Mouse (Mus musculus) MEL (cell line): Measurements from ENCODE around the gene Bnip2. TPM values are rescaled to one million over a fixed set of nuclear protein-coding genes. Genes with fewer than 3 reads are reported as not detected.

Source experiments
- DNase-seq: peaks from one replicate; pipeline ENCODE4 v3.0.0; 2011; ENCODE audit warnings: low read depth, low spot score
- H3K27ac ChIP-seq: 2 replicates; pipeline ENCODE4 v1.5.1; 2012; ENCODE audit warnings: low read depth, mild to moderate bottlenecking, control low read depth, low read length, moderate library complexity; ENCODE audit not compliant: control insufficient read depth
- H3K27me3 ChIP-seq, 2 experiments: fragments of 150-350 bp in 1 of 2; sonication (generic) in 1 of 2; 2 replicates each; pipeline ENCODE4 v1.6.1; 2012; ENCODE audit warnings: low read length in 2 of 2, mild to moderate bottlenecking in 2 of 2, improper control_type of control experiment in 1 of 2, moderate library complexity in 1 of 2; ENCODE audit not compliant: insufficient read depth in 2 of 2, control insufficient read depth in 1 of 2
- H3K36me3 ChIP-seq, 2 experiments: 2 replicates each; pipeline ENCODE4 v1.6.1; 2012 to 2014; ENCODE audit warnings: low read length in 2 of 2, improper control_type of control experiment in 1 of 2, inconsistent platforms in 1 of 2, mild to moderate bottlenecking in 1 of 2; ENCODE audit not compliant: insufficient read depth in 2 of 2, control insufficient read depth in 1 of 2
- H3K4me1 ChIP-seq, 2 experiments: fragments of 150-350 bp in 1 of 2; sonication (generic) in 1 of 2; 2 replicates each; pipeline ENCODE4 v1.6.1; 2012; ENCODE audit warnings: low read length in 2 of 2, improper control_type of control experiment in 1 of 2, mild to moderate bottlenecking in 1 of 2; ENCODE audit not compliant: insufficient read depth in 2 of 2, control insufficient read depth in 1 of 2
- H3K4me3 ChIP-seq, 2 experiments: fragments of 150-350 bp in 1 of 2; sonication (generic) in 1 of 2; 2 replicates each; pipeline ENCODE4 v1.5.1; 2012; ENCODE audit warnings: low read depth in 2 of 2, low read length in 2 of 2, mild to moderate bottlenecking in 2 of 2, moderate library complexity in 2 of 2, control low read depth in 1 of 2, improper control_type of control experiment in 1 of 2; ENCODE audit not compliant: control insufficient read depth in 1 of 2, insufficient read depth in 1 of 2
- H3K79me2 ChIP-seq: 2 replicates; pipeline ENCODE4 v1.6.1; 2012; ENCODE audit warnings: mild to moderate bottlenecking, low read length, moderate library complexity; ENCODE audit not compliant: control insufficient read depth, poor library complexity, insufficient read depth
- H3K9ac ChIP-seq: 2 replicates; pipeline ENCODE4 v1.6.1; 2012; ENCODE audit warnings: low read depth, mild to moderate bottlenecking, control low read depth, low read length, moderate library complexity; ENCODE audit not compliant: control insufficient read depth, poor library complexity, severe bottlenecking
- H3K9me3 ChIP-seq: fragments of 150-350 bp; sonication (generic); replicated peaks from 2 replicates; pipeline ENCODE4 v1.6.1; 2012; ENCODE audit warnings: mild to moderate bottlenecking, low read length, improper control_type of control experiment, moderate library complexity; ENCODE audit not compliant: insufficient read depth
- BHLHE40 ChIP-seq: IDR thresholded peaks from 2 replicates; pipeline ENCODE4 v1.6.1; 2012; ENCODE audit warnings: low read depth, mild to moderate bottlenecking, inconsistent platforms, low read length, improper control_type of control experiment, borderline replicate concordance
- CHD1 ChIP-seq: IDR thresholded peaks from 2 replicates; pipeline ENCODE4 v1.6.1; 2012; ENCODE audit warnings: low read depth, mild to moderate bottlenecking, inconsistent platforms, low read length, improper control_type of control experiment
- CHD2 ChIP-seq: IDR thresholded peaks from 2 replicates; pipeline ENCODE4 v1.6.1; 2011; ENCODE audit warnings: low read length, improper control_type of control experiment
- CTCF ChIP-seq, 3 experiments: IDR thresholded peaks in 2 of 3; conservative IDR thresholded peaks in 1 of 3; 2 replicates each; pipeline ENCODE4 v1.5.1; 2011 to 2012; ENCODE audit warnings: low read length in 3 of 3, low read depth in 2 of 3, mild to moderate bottlenecking in 2 of 3, improper control_type of control experiment in 1 of 3, inconsistent platforms in 1 of 3, mixed read lengths in 1 of 3, moderate library complexity in 1 of 3; ENCODE audit not compliant: control insufficient read depth in 1 of 3, insufficient read depth in 1 of 3, poor library complexity in 1 of 3, severe bottlenecking in 1 of 3
- E2F4 ChIP-seq: IDR thresholded peaks from 2 replicates; pipeline ENCODE4 v1.6.1; 2011; ENCODE audit warnings: low read depth, low read length, improper control_type of control experiment, borderline replicate concordance
- ELF1 ChIP-seq: IDR thresholded peaks from 2 replicates; pipeline ENCODE4 v1.6.1; 2014; ENCODE audit warnings: low read depth, mild to moderate bottlenecking, inconsistent platforms, low read length, improper control_type of control experiment, moderate library complexity
- EP300 ChIP-seq, 2 experiments: IDR thresholded peaks; 2 replicates each; pipeline ENCODE4 v1.6.1; 2011; ENCODE audit warnings: improper control_type of control experiment in 2 of 2, low read length in 2 of 2, low read depth in 1 of 2, mild to moderate bottlenecking in 1 of 2
- ETS1 ChIP-seq: IDR thresholded peaks from 2 replicates; pipeline ENCODE4 v1.6.1; 2012; ENCODE audit warnings: low read depth, mild to moderate bottlenecking, inconsistent platforms, low read length, improper control_type of control experiment, moderate library complexity
- GABPA ChIP-seq: IDR thresholded peaks from 2 replicates; pipeline ENCODE4 v1.6.1; 2012; ENCODE audit warnings: low read depth, mild to moderate bottlenecking, inconsistent platforms, low read length, improper control_type of control experiment, moderate library complexity
- GATA1 ChIP-seq: IDR thresholded peaks from 2 replicates; pipeline ENCODE4 v1.6.1; 2011; ENCODE audit warnings: low read depth, low read length, improper control_type of control experiment
- HCFC1 ChIP-seq: IDR thresholded peaks from 2 replicates; pipeline ENCODE4 v1.6.1; 2012; ENCODE audit warnings: low read depth, mild to moderate bottlenecking, inconsistent platforms, low read length, improper control_type of control experiment, moderate library complexity
- JUND ChIP-seq: IDR thresholded peaks from 2 replicates; pipeline ENCODE4 v1.6.1; 2011; ENCODE audit warnings: low read depth, mild to moderate bottlenecking, improper control_type of control experiment, low read length
- KAT2A ChIP-seq: conservative IDR thresholded peaks from 2 replicates; pipeline ENCODE4 v1.6.1; 2012; ENCODE audit warnings: low read depth, low read length, improper control_type of control experiment, inconsistent platforms
- MAX ChIP-seq: IDR thresholded peaks from 2 replicates; pipeline ENCODE4 v1.6.1; 2011; ENCODE audit warnings: low read length, improper control_type of control experiment
- MXI1 ChIP-seq: IDR thresholded peaks from 2 replicates; pipeline ENCODE4 v1.6.1; 2011; ENCODE audit warnings: mild to moderate bottlenecking, low read depth, low read length, improper control_type of control experiment
- MYB ChIP-seq: IDR thresholded peaks from 2 replicates; pipeline ENCODE4 v1.6.1; 2011; ENCODE audit warnings: mild to moderate bottlenecking, low read depth, low read length, improper control_type of control experiment
- NELFE ChIP-seq: IDR thresholded peaks from 2 replicates; pipeline ENCODE4 v1.6.1; 2011; ENCODE audit warnings: low read depth, low read length, improper control_type of control experiment
- POLR2A ChIP-seq, 2 experiments: IDR thresholded peaks; 2 replicates each; pipeline ENCODE4 v1.6.1; 2011 to 2012; ENCODE audit warnings: low read length in 2 of 2, mild to moderate bottlenecking in 2 of 2, control low read depth in 1 of 2, improper control_type of control experiment in 1 of 2, low read depth in 1 of 2, moderate library complexity in 1 of 2; ENCODE audit not compliant: control insufficient read depth in 1 of 2, insufficient read depth in 1 of 2, poor library complexity in 1 of 2
- POLR2AphosphoS2 ChIP-seq: IDR thresholded peaks from 2 replicates; pipeline ENCODE4 v1.6.1; 2011; ENCODE audit warnings: low read length, improper control_type of control experiment
- POLR2AphosphoS5 ChIP-seq: IDR thresholded peaks from 2 replicates; pipeline ENCODE4 v1.6.1; 2012; ENCODE audit warnings: low read depth, borderline replicate concordance, mild to moderate bottlenecking, inconsistent platforms, low read length, moderate library complexity, mixed read lengths
- RAD21 ChIP-seq: IDR thresholded peaks from 2 replicates; pipeline ENCODE4 v1.6.1; 2011; ENCODE audit warnings: mild to moderate bottlenecking, low read depth, low read length, improper control_type of control experiment
- RCOR1 ChIP-seq: IDR thresholded peaks from 2 replicates; pipeline ENCODE4 v1.6.1; 2012; ENCODE audit warnings: low read depth, mild to moderate bottlenecking, inconsistent platforms, low read length, improper control_type of control experiment
- TBP ChIP-seq: IDR thresholded peaks from 2 replicates; pipeline ENCODE4 v1.8.0; 2011; ENCODE audit warnings: low read depth, low read length, improper control_type of control experiment
- UBTF ChIP-seq: IDR thresholded peaks from 2 replicates; pipeline ENCODE4 v1.6.1; 2012; ENCODE audit warnings: low read depth, mild to moderate bottlenecking, inconsistent platforms, low read length, improper control_type of control experiment, moderate library complexity, borderline replicate concordance; ENCODE audit not compliant: insufficient read depth
- USF1 ChIP-seq: IDR thresholded peaks from 2 replicates; pipeline ENCODE4 v1.6.1; 2014; ENCODE audit warnings: low read depth, mild to moderate bottlenecking, inconsistent platforms, low read length, improper control_type of control experiment, moderate library complexity
- USF2 ChIP-seq, 2 experiments: IDR thresholded peaks; 2 replicates each; pipeline ENCODE4 v1.6.1; 2011 to 2012; ENCODE audit warnings: improper control_type of control experiment in 2 of 2, low read length in 2 of 2, borderline replicate concordance in 1 of 2, inconsistent platforms in 1 of 2, low read depth in 1 of 2, mild to moderate bottlenecking in 1 of 2; ENCODE audit not compliant: insufficient read depth in 1 of 2
- ZC3H11A ChIP-seq: IDR thresholded peaks from 2 replicates; pipeline ENCODE4 v1.6.1; 2012; ENCODE audit warnings: low read depth, mild to moderate bottlenecking, inconsistent platforms, low read length, improper control_type of control experiment
- ZKSCAN1 ChIP-seq: IDR thresholded peaks from 2 replicates; pipeline ENCODE4 v1.6.1; 2012; ENCODE audit warnings: low read depth, mild to moderate bottlenecking, inconsistent platforms, low read length, improper control_type of control experiment, moderate library complexity
- ZNF384 ChIP-seq: IDR thresholded peaks from 2 replicates; pipeline ENCODE4 v1.6.1; 2012; ENCODE audit warnings: low read depth, mild to moderate bottlenecking, inconsistent platforms, low read length, improper control_type of control experiment
- polyA plus RNA-seq, 2 experiments: library from polyadenylated mRNA; stranded (reverse) in 1 of 2; unstranded in 1 of 2; fragments of >175 nt in 1 of 2; fragments of >200 nt in 1 of 2; gene quantifications; 2 replicates each; pipeline versions ENCODE4 v1.2.1 to v1.2.4; 2012; ENCODE audit warnings: low replicate concordance in 2 of 2, low read depth in 1 of 2; ENCODE audit not compliant: insufficient read length in 2 of 2, insufficient read depth in 1 of 2, missing spikeins in 1 of 2
- total RNA-seq: library from RNA; depleted of rRNA; stranded (reverse); fragments of 300-350 nt; gene quantifications from 2 replicates; pipeline ENCODE4 v1.2.3, GENCODE M21; 2012

Gene Bnip2
- total and polyA plus RNA-seq, 3 experiments, result 49.7 to 57.2 TPM; not detected in 1

DNA sequence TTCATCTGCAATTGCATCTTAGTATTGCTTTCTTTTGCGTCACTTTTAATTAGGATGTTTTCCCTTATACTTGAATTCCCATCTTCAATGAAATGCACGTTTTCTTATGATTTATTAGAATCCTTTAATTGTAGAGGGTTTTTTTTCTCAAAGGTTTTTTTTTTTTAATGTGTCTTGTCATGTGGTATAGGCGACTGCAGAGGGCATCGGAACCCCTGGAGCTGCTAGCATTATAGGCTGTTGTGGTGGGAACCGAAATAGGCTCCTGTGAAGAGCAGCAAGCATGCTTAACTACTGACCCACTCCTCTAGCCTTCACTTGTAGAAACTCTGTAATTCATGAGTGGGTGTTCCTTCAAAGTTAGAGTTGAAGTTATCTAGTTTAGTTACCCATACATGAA, 1.1 kb downstream of the Bnip2 start:
- peaks cover 0 to 2% of the 10 kb centered on the region in 2 experiments; a peak in 1 of 4 replicates for H3K27me3 ChIP-seq
- peak overlapping the region in 1 of 2 experiments; percentile 79; a peak in 3 of 4 replicates for H3K4me3 ChIP-seq
- TF ChIP-seq CTCF (IDR thresholded peaks at IDR 0.05 in 2 of 3, conservative IDR thresholded peaks at IDR 0.05 in 1 of 3; ENCODE audit: control insufficient read depth in 1 of 3, insufficient read depth in 1 of 3, low read depth in 2 of 3, low read length in 3 of 3, poor library complexity in 1 of 3, severe bottlenecking in 1 of 3) (peak in 2 of 3 experiments; percentile 7 to 16; a peak in 1 of 6 replicates), NELFE (no peak), POLR2A (IDR thresholded peaks at IDR 0.05; ENCODE audit: control insufficient read depth in 1 of 2, insufficient read depth in 1 of 2, low read depth in 1 of 2, low read length in 2 of 2, poor library complexity in 1 of 2) (no peak), MXI1 (no peak; the same call in 1 of the 2 replicates), USF1 (0 out of 2 replicates have a peak, but pooled peaks have one; percentile 21), POLR2AphosphoS5 (no peak), GATA1 (no peak), MAX (no peak), MYB (no peak), ETS1 (no peak), ZNF384 (peak; percentile 86), CHD1 (no peak)
- peaks cover 15% of the 10 kb centered on the region for H3K79me2 ChIP-seq
- H3K4me1 ChIP-seq, result peaks cover 9 to 19% of the 10 kb centered on the region in 2 experiments
- no peak overlapping the region for H3K27ac ChIP-seq
- peak; percentile 55 for DNase-seq
- H3K9me3 ChIP-seq, result no peaks in the 10 kb centered on the region
- peaks cover 0 to 21% of the 10 kb centered on the region in 2 experiments; a peak in 2 of 4 replicates for H3K36me3 ChIP-seq
- H3K9ac ChIP-seq, result no peak overlapping the region; the same call in 1 of the 2 replicates

- Histone ChIP-seq H3K4me1 (peaks cover 9 to 19% of the 10 kb centered on the region in 2 experiments), H3K9me3 (no peaks in the 10 kb centered on the region), H3K27ac (peak overlapping the region; percentile 78), H3K27me3 (no peaks in the 10 kb centered on the region), H3K36me3 (peaks cover 0 to 21% of the 10 kb centered on the region in 2 experiments), H3K4me3 (peak overlapping the region; percentile 8 to 21; a peak in 2 of 4 replicates), H3K79me2 (peaks cover 15% of the 10 kb centered on the region), H3K9ac (peak overlapping the region; percentile 3; the same call in 1 of the 2 replicates)
- DNase-seq, result peak; percentile 91
- TF ChIP-seq ZC3H11A (no peak), RCOR1 (peak; percentile 31; the same call in 1 of the 2 replicates), BHLHE40 (peak; percentile 96), ZKSCAN1 (no peak), CHD2 (no peak), USF2 (IDR thresholded peaks at IDR 0.05; ENCODE audit: borderline replicate concordance in 1 of 2, insufficient read depth in 1 of 2, low read depth in 1 of 2, low read length in 2 of 2) (no peak), KAT2A (no peak), NELFE (no peak), JUND (no peak), UBTF (no peak), E2F4 (no peak), POLR2AphosphoS2 (no peak), USF1 (peak; percentile 65), RAD21 (no peak), MAX (peak; percentile 54; the same call in 1 of the 2 replicates), GABPA (no peak), ZNF384 (no peak), TBP (peak; percentile 55; the same call in 1 of the 2 replicates), ELF1 (peak; percentile 30; the same call in 1 of the 2 replicates), HCFC1 (no peak), POLR2AphosphoS5 (no peak), EP300 (IDR thresholded peaks at IDR 0.05; ENCODE audit: low read depth in 1 of 2, low read length in 2 of 2) (peak; percentile 78 to 81), ETS1 (peak; percentile 87), CHD1 (no peak), CTCF (IDR thresholded peaks at IDR 0.05 in 2 of 3, conservative IDR thresholded peaks at IDR 0.05 in 1 of 3; ENCODE audit: control insufficient read depth in 1 of 3, insufficient read depth in 1 of 3, low read depth in 2 of 3, low read length in 3 of 3, poor library complexity in 1 of 3, severe bottlenecking in 1 of 3) (no peak)
Measured at GRCm38 (mm10) chr9:69992841-69993277, 3.6 kb downstream of the Bnip2 start.
